Comparison of ENCODE assay signal across 7 mouse cellular contexts in genomic region chr17:12205694-12206075, GRCm38 (mm10).
DNase-seq lines count a peak whose midpoint lies in the region; ATAC-seq and TF ChIP-seq lines count a peak whose summit lies in the region.

No protein-coding gene starts in this region.

- no peak overlapping the region for H3K27ac ChIP-seq in lung, embryonic 16.5 days (ENCODE audit: low read length)
- peak overlapping the region; percentile 62 for H3K27ac ChIP-seq in limb, embryonic 12.5 days

- no peak for TF ChIP-seq CTCF in lung, adult 2 months (IDR thresholded peaks at IDR 0.05; ENCODE audit: insufficient read depth, low read length)

- no peaks in the 10 kb centered on the region for H3K9me3 ChIP-seq in lung, embryonic 16.5 days (ENCODE audit: control insufficient read depth, low read length)
- no peaks in the 10 kb centered on the region for H3K9me3 ChIP-seq in limb, embryonic 12.5 days

- no peak for TF ChIP-seq POLR2A in lung, adult 2 months (IDR thresholded peaks at IDR 0.05; ENCODE audit: borderline replicate concordance, extremely low read depth, low read depth, low read length)

- H3K4me1 ChIP-seq in lung, embryonic 16.5 days (replicated peaks; ENCODE audit: control insufficient read depth, insufficient read depth, low read length) = peaks cover 35% of the 10 kb centered on the region
- H3K4me1 ChIP-seq in lung, adult 2 months (ENCODE audit: control insufficient read depth, insufficient read depth, low read length) = peaks cover 7% of the 10 kb centered on the region
- peaks cover 53% of the 10 kb centered on the region for H3K4me1 ChIP-seq in limb, embryonic 12.5 days (replicated peaks)

- H3K4me3 ChIP-seq in lung, embryonic 16.5 days (ENCODE audit: low read length) = no peak overlapping the region
- no peak overlapping the region for H3K4me3 ChIP-seq in lung, adult 2 months (replicated peaks; ENCODE audit: extremely low read depth, low read depth, low read length)
- no peak overlapping the region for H3K4me3 ChIP-seq in limb, embryonic 12.5 days (replicated peaks)

- no peaks in the 10 kb centered on the region for H3K27me3 ChIP-seq in lung, embryonic 16.5 days (ENCODE audit: control insufficient read depth, insufficient read depth, low read depth, low read length)
- peaks cover 3% of the 10 kb centered on the region; the same call in 1 of the 2 replicates for H3K27me3 ChIP-seq in limb, embryonic 12.5 days

- 9% methylated on average over 4 of the region's 4 CpGs for WGBS in lung, embryonic 16.5 days
- WGBS in lung, adult 2 months = 9% methylated on average over 4 of the region's 4 CpGs
- WGBS in limb, embryonic 12.5 days = 25% methylated on average over 4 of the region's 4 CpGs

- no peak for DNase-seq in lung, adult 2 months
- DNase-seq in c-Kit-positive CD71-positive TER-119-negative erythroid progenitor cells, embryonic 14.5 days (ENCODE audit: low read depth) = peak; percentile 84
- DNase-seq in thymus, postnatal 10 days (ENCODE audit: low spot score in 2 of 2) = peak; percentile 58 to 61
- no peak for DNase-seq in right cerebral cortex, adult 18-20 months
- no peak for DNase-seq in adipocyte (ENCODE audit: low spot score)

- H3K4me2 ChIP-seq in lung, embryonic 16.5 days (ENCODE audit: low read depth, low read length) = no peak overlapping the region
- H3K4me2 ChIP-seq in limb, embryonic 12.5 days = 0 out of 2 replicates have a peak overlapping the region, but pooled peaks have one; percentile 1

- peak; percentile 68 for ATAC-seq in lung, embryonic 16.5 days (ENCODE audit: low read depth)
- ATAC-seq in limb, embryonic 12.5 days (ENCODE audit: insufficient number of reproducible peaks, insufficient read depth, low FRiP score, low TSS enrichment, low read depth) = peak; percentile 14; the same call in 1 of the 2 replicates

- no peaks in the 10 kb centered on the region for H3K36me3 ChIP-seq in lung, embryonic 16.5 days (ENCODE audit: control insufficient read depth, insufficient read depth, low read length)
- 0 out of 2 replicates have a peak, but pooled peaks cover 3% of the 10 kb centered on the region for H3K36me3 ChIP-seq in limb, embryonic 12.5 days

- H3K9ac ChIP-seq in lung, embryonic 16.5 days (ENCODE audit: low read length) = no peak overlapping the region
- H3K9ac ChIP-seq in limb, embryonic 12.5 days (replicated peaks) = no peak overlapping the region

Comparison
In these comparisons a context has a peak if more than half of its experiments do, and no peak if none do; other contexts are left out.
1. DNase-seq: peak in c-Kit-positive CD71-positive TER-119-negative erythroid progenitor cells, embryonic 14.5 days (single experiment) and thymus, postnatal 10 days (2 of 2); none in lung, adult 2 months (single experiment), right cerebral cortex, adult 18-20 months (single experiment) and adipocyte (single experiment).